Mouse (Mus musculus) activated CD4-positive, CD25-positive, alpha-beta regulatory T cell, adult 4 months (primary cell): Measurements from ENCODE around the gene Ccdc63. TPM values are rescaled to one million over a fixed set of nuclear protein-coding genes. Genes with fewer than 3 reads are reported as not detected.

ENCODE experiments used
- ATAC-seq: one replicate; pipeline ENCODE4 v1.8.0; 2017
- polyA plus RNA-seq, 2 experiments: library from polyadenylated mRNA; unstranded; fragments of 100-300 nt; shearing (Covaris generic); gene quantifications; one replicate each; pipeline ENCODE4 v1.2.1; 2017

Ccdc63 gene
- polyA plus RNA-seq, 2 experiments from 2014 or later: 1.0 TPM; not detected in 1

DNA sequence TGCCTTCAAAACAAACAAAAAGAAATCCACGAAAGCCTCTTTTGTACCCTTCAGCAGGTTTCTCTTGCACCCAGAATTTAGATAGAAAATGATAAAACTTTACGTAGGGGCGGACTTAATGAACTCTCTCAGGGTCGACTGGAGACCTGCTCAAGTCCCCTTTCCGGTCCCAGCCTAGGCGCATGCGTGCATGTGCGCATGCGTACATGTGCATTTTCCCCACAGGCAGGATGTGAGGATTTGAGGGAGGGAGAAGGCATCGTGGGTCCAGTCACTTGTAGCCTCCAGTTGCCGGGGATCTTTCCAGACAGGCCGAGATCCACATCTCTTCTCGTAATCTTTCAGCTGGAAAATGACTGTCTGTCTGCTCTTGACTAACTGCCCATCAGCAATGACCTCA lies 59.2 kb downstream of the Ccdc63 start:
- no peak for ATAC-seq

DNA sequence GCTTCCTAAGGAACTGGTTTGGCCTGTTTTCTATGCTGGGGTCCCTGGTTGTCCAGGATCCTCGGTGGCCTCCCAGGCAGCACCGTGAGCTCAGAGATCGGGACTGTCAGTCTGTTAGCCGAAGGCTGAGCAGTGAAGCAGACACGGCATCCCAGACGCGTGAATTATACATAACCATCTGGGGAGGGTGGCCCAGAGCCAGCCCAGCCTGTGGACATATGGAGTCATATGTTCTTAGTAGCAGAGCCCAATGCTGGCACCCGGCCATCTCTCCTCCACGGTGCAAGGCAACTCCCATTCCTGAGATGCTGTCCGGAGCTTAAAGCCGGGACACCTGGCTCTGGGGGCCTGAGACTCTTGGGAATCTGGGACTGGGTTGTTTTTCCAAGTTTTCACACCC lies 59.7 kb downstream of the Ccdc63 start:
- no peak for ATAC-seq

DNA sequence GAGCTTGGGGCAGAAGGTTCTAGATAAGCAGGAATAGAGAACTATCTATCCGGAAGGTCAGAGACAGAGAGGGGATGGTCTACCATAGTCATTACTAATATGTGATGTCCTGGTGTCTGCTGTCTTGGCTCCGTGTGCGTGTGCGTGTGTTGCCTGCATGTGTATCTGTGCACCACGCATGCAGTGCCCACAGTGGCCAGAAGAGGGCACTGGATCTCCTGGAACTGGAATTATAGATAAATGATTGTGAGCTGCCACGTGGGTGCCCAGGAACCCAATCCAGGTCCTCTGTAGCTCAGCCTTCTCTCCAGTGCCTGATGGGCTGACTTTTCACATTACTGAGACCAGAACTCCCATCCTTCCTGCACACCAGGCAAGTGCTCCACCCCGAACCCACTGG lies 60.8 kb downstream of the Ccdc63 start:
- no peak for ATAC-seq

DNA sequence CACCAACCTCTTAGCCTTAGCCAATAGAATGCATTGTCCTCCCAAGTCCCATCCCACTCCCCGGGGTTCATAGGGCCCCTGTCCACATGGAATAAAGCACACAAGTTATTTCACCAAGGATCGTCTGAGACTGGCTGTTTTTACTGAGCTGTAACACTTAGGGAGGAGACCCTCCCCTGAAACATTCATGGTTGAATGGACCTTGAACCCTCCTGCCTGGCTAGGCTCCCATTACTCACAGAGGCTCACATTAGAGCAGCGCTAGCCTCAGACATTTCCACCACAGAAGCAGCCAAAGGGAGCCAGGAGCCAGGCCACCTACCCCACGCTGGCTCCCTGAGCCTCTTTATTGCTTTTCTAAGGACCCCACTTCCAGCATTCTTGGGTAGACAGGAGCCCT lies 63.4 kb downstream of the Ccdc63 start:
- no peak for ATAC-seq

DNA sequence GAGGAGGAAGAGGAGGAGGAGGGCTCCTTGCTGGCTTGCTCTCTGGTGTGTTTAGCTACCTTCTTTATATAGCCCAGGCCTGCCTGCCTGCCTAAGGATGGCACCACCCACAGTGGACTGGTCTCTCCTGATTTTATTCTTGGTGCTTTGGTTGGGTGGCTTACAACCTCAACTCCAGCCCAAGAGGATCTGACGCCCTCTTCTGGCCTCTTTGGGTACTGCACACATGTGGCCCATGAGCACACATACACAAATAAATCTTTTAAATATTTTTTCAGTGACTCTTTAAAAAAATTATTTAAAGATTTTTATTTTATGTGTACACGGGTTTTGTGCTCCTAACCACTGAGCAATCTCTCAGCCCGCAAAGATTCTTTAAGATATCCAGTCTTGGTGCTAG lies 64.9 kb downstream of the Ccdc63 start:
- no peak for ATAC-seq

DNA sequence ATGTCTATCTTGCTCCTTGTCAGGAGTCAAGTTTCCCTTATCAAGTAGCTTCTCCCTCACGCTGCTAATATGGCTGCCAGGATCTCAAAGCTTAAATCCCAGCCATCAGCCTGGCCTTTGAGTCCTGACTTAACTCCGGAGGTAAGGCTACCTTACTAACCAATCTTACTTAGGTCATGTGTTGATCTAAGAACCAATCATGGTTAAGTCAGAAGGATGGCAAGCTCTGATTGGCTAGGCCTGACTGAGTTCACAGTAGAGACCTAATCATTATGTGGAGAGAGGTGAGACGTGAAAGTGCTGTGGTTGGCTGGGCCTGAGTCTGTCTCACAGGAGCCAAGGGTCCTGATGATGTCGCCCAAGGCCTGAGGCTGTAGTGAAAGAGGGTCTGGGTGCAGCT lies 68.6 kb downstream of the Ccdc63 start:
- no peak for ATAC-seq

DNA sequence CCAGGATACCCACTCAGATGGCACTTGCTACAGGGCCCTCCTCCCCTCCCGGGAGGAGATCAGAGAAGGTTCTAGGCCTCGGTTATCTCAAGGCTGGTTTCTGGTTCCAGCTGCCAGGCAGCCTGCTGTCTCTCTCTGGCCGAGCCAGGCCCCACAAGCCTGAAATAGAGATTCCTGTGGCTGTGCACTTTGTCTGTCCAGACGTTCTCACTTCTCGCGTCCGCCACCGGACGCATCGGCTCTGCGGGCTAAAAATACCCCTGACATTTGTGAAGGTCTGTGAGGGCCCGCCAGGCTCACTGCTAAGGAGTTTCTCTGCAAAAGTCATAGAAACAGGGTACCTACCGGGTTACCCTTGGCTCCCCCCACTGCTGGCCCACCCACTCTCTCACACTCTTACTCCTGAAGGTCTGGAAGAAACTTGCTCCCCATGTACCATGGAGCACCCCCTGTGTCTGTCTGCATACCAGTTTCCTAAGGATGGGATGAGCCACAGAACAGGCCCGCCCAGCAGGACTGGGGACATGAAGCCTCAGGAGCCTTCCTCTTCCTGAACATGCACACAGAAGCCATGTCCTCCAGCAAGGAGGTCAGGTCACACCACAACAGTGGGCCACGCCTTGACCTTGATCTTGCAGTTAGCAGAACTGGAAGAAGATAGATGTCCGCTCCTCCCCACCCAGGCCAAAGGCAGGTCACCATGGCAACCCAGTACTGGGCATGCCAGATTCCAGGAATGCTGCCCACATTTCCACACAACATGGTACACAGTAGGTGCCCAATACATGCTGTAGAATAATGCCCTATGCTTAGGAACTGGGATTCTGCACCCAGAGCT lies 69.4 kb downstream of the Ccdc63 start:
- ATAC-seq: no peak

DNA sequence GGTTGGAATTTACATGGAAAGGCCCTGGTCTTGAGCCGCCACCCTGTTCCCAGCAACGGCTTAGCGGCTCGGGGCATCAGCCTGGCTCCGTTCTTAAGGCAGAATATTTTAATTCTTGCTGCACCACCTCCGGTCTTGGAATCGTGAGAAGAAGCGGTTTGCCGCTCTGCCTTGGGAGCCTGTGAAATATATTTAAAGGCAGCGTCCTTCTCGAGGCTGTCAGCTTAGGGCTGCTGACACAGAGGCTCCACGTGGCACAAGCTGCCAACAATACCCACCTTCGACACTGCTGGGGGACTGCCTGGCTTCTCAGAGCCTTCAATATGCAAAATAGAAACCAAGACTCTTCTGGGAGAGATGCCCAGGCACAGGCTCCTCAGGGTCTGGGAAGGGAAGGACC lies 72.1 kb downstream of the Ccdc63 start:
- ATAC-seq: no peak

DNA sequence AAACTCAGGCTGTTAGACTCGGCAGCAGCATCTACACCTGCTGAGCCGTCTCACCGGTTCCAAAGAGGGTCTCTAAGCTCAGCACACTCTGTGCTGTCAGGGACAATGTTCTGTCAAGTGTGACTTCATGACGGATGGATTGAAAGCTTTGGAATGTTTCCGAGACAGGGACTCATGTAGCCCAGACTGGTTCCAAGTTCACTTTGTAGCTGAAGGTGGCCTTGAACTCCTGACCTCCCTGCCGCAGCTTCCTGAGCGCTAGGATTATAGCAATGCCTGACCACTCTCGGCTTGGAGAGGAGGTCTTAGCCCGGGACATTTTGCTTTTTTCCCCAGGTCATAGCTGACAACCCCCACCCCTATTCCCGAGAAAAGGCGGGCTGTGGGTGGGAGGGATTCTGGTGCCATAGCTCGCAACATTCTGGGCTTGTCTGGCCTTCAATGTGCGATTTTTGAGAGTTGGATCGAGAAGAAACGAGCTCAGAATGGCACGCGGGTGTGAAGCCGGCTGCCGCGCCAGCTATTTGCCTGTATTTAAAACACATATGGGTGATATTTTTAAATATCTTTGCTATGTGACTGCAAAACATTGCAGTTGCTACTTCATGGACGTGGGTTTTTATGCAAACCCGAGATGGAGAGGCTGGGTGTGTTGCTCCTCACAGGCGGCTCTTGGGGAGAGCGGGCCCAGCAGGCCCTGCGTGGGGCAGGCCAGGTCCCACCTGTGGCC lies 77.3 kb downstream of the Ccdc63 start:
- no peak for ATAC-seq

DNA sequence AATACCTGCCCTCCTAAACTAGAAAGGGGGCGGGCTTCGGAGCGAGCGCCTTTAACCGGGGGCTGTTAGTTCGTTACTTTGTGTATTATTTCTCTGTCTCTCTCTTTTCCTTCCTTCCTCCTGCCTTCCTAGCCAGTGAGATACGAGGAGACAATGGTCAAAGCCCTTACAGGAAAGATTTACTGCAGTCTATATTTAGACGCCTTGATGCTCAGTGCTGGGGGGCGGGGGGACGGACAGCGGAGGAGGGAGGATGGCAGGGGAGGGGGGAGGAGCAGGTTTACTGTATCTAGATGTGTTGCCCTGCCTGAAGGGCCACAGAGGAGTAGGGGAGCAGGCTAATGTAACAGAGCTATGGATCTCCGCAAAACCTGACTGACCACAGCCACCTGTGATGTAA lies 78.1 kb downstream of the Ccdc63 start:
- no peak for ATAC-seq

DNA sequence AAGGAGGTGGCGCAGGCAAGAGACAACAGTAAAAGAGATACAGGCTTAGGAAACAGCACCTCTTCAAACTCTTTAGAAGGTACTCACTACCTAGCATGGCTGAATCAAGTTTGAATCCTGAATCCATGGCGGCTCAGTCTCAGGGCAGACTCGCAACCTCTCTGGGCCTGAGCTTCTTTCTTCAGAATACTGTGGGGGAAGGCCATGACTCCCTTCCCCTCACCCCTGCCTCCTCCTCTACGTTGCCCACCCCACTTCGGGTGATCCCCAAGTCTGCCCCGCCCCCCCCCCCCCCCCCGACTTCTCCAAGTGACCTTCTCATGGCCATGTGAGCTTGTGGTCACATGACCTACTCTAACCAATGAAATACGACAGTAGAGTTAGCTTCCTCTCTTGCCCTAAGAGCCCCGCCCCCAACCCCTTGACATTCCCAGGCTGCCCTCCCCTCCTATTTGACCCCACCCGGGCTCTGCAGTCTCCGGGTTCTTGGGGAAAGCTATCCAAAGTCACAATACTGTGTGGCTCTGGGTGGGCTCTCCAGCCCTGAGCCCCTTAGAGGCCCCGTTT lies 79.8 kb downstream of the Ccdc63 start:
- ATAC-seq: no peak

DNA sequence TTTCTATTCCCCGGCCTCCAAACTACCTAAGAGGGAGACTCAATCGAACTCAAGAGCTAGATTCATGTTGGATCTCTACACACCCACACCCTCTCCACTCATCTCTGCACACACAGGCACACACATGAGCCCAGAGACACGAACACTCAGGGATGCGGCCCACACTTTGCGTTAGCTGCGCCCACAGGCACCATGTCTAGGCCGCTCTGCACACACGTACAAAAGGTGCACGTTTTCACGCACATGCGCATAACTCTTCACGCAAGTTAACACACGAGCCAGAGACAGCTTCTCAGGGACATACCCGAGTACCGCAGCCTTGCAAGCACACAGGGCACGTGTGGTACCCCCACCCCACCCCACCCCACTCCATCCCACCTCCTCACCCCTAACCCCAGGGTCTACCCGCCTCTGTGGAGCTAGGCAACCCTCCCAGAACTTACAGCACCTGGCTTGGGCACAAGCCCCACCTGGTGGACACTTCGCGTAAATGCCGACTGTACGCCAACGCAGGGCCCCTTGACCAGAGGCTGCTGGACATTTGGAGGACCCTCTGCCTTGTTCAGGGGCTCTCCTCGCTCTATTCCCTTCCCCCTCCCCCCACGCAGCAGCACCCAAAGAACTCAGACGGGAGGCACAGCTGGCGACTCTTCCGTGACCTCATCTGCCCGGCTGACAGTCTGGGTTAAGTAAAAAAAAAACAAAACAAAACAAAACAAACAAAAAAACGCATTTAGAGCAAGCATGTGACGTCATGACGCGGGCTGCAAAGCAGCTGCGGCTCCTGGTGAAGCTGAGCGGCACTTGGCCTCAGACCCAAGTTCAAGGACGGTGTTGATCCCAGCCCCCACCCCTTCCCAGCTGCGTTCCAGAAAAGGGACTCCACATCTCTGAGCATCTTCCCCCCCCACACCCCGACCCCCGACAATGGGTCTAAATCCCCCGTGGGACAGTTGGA lies 81.3 kb downstream of the Ccdc63 start:
- ATAC-seq: no peak

Other genes starting within 250 kb of the Ccdc63 start
- under 1 TPM in 1 of 2 experiments, not detected in 1; 0.13 TPM for gene Cux2, start 90.7 kb downstream of the Ccdc63 start, polyA plus RNA-seq
- not detected for gene Myl2, start 39.9 kb downstream of the Ccdc63 start, polyA plus RNA-seq
- gene Ppp1cc, start 17.5 kb upstream of the Ccdc63 start, polyA plus RNA-seq: 10 to 100 TPM; 44.5 to 70.3 TPM
- gene Hvcn1, start 66.0 kb upstream of the Ccdc63 start, polyA plus RNA-seq: 10 to 100 TPM; 39.5 to 46.5 TPM
- gene Tctn1, start 123.6 kb upstream of the Ccdc63 start, polyA plus RNA-seq: under 1 TPM; 0.75 to 0.96 TPM
- gene Pptc7, start 143.5 kb upstream of the Ccdc63 start, polyA plus RNA-seq: 10 to 100 TPM; 13.5 to 14.8 TPM
- 10 to 100 TPM in 1 of 2 experiments, 1 to 10 TPM in 1; 6.6 to 14.1 TPM for gene Rad9b, start 213.4 kb upstream of the Ccdc63 start, polyA plus RNA-seq
- gene Vps29, start 213.5 kb upstream of the Ccdc63 start, polyA plus RNA-seq: 100 to 1,000 TPM; 248 to 259 TPM
- 10 to 100 TPM; 46.7 to 63.3 TPM for gene Gpn3, start 231.1 kb upstream of the Ccdc63 start, polyA plus RNA-seq
- gene Fam216a, start 231.5 kb upstream of the Ccdc63 start, polyA plus RNA-seq: 1 to 10 TPM; 9.3 to 9.9 TPM